11 mouse cellular contexts compared by ENCODE assay signal in genomic region chr6:97339271-97339681, GRCm38 (mm10).
DNase-seq lines count a peak whose midpoint lies in the region; ATAC-seq lines count a peak whose summit lies in the region.
"Had no signal": no experiment of that assay in that cellular context is flagged by ENCODE, and none has a peak within 500 bp of the region (broad histone marks: within the 10 kb centered on the region; RNA-seq: fewer than 3 reads in every experiment).

No protein-coding gene starts in this region.

- no peak overlapping the region for H3K4me2 ChIP-seq in heart, embryonic 11.5 days
- H3K4me2 ChIP-seq in neural tube, embryonic 11.5 days (ENCODE audit: low read depth), result no peak overlapping the region
- H3K4me2 ChIP-seq in hindbrain, embryonic 13.5 days, result no peak overlapping the region
- H3K4me2 ChIP-seq: limb, embryonic 15.5 days had no signal

- H3K27me3 ChIP-seq in heart, embryonic 10.5 days (ENCODE audit: insufficient read depth, poor library complexity, severe bottlenecking), result no peaks in the 10 kb centered on the region
- no peaks in the 10 kb centered on the region for H3K27me3 ChIP-seq in heart, embryonic 11.5 days (ENCODE audit: control insufficient read depth, insufficient read depth, low read length)
- no peaks in the 10 kb centered on the region for H3K27me3 ChIP-seq in neural tube, embryonic 11.5 days (ENCODE audit: control insufficient read depth, insufficient read depth, low read length)
- no peaks in the 10 kb centered on the region for H3K27me3 ChIP-seq in hindbrain, embryonic 13.5 days
- H3K27me3 ChIP-seq: limb, embryonic 15.5 days had no signal

- H3K4me3 ChIP-seq in heart, embryonic 10.5 days, result no peak overlapping the region
- H3K4me3 ChIP-seq in heart, embryonic 11.5 days (ENCODE audit: low read depth, low read length), result no peak overlapping the region
- H3K4me3 ChIP-seq in neural tube, embryonic 11.5 days (ENCODE audit: low read depth, low read length), result no peak overlapping the region
- no peak overlapping the region for H3K4me3 ChIP-seq in hindbrain, embryonic 13.5 days
- H3K4me3 ChIP-seq: limb, embryonic 15.5 days had no signal

- H3K4me1 ChIP-seq in heart, embryonic 10.5 days, result peaks cover 30% of the 10 kb centered on the region
- H3K4me1 ChIP-seq in heart, embryonic 11.5 days (ENCODE audit: control insufficient read depth, insufficient read depth, low read length), result peaks cover 9% of the 10 kb centered on the region
- H3K4me1 ChIP-seq in neural tube, embryonic 11.5 days (ENCODE audit: control insufficient read depth, insufficient read depth, low read length), result peaks cover 18% of the 10 kb centered on the region
- H3K4me1 ChIP-seq in hindbrain, embryonic 13.5 days (replicated peaks), result peaks cover 21% of the 10 kb centered on the region
- H3K4me1 ChIP-seq: limb, embryonic 15.5 days had no signal

- H3K9me3 ChIP-seq in heart, embryonic 10.5 days, result no peaks in the 10 kb centered on the region
- no peaks in the 10 kb centered on the region for H3K9me3 ChIP-seq in heart, embryonic 11.5 days (replicated peaks; ENCODE audit: control insufficient read depth, low read length)
- H3K9me3 ChIP-seq in neural tube, embryonic 11.5 days (ENCODE audit: control insufficient read depth, low read length), result no peaks in the 10 kb centered on the region
- no peaks in the 10 kb centered on the region for H3K9me3 ChIP-seq in hindbrain, embryonic 13.5 days
- H3K9me3 ChIP-seq: limb, embryonic 15.5 days had no signal

- DNase-seq in heart, embryonic 10.5 days (ENCODE audit: low spot score), result no peak
- peak; percentile 40 for DNase-seq in neural tube, embryonic 11.5 days (ENCODE audit: low spot score)
- DNase-seq in neural tube, embryonic 10.5 days (ENCODE audit: extremely low spot score, low spot score), result no peak
- no peak for DNase-seq in frontal cortex, postnatal 14 days (ENCODE audit: low spot score in 2 of 2)
- no peak for DNase-seq in right cerebral cortex, adult 2 months (ENCODE audit: low spot score in 2 of 2)
- DNase-seq in thymus, postnatal 14 days, result no peak
- DNase-seq: heart, postnatal 4 days; thymus, adult 18-20 months had no signal

- peaks cover 11% of the 10 kb centered on the region; the same call in 1 of the 2 replicates for H3K36me3 ChIP-seq in heart, embryonic 10.5 days
- no peaks in the 10 kb centered on the region for H3K36me3 ChIP-seq in heart, embryonic 11.5 days (ENCODE audit: control insufficient read depth, insufficient read depth, low read length)
- H3K36me3 ChIP-seq in neural tube, embryonic 11.5 days (ENCODE audit: control insufficient read depth, insufficient read depth, low read length), result no peaks in the 10 kb centered on the region
- no peaks in the 10 kb centered on the region for H3K36me3 ChIP-seq in hindbrain, embryonic 13.5 days
- H3K36me3 ChIP-seq: limb, embryonic 15.5 days had no signal

- ATAC-seq in heart, embryonic 11.5 days (replicated peaks; ENCODE audit: insufficient number of reproducible peaks, low FRiP score, low TSS enrichment), result no peak
- peak; percentile 62 for ATAC-seq in neural tube, embryonic 11.5 days (ENCODE audit: insufficient read depth, low FRiP score, low TSS enrichment)
- ATAC-seq in hindbrain, embryonic 13.5 days (ENCODE audit: low FRiP score), result peak; percentile 57

- H3K9ac ChIP-seq in heart, embryonic 11.5 days (ENCODE audit: low read depth, low read length), result no peak overlapping the region
- no peak overlapping the region; the same call in 1 of the 2 replicates for H3K9ac ChIP-seq in neural tube, embryonic 11.5 days (ENCODE audit: low read length)
- no peak overlapping the region for H3K9ac ChIP-seq in hindbrain, embryonic 13.5 days
- H3K9ac ChIP-seq: limb, embryonic 15.5 days had no signal

- WGBS in heart, embryonic 10.5 days, result 61% methylated on average over 5 of the region's 5 CpGs
- 43% methylated on average over 5 of the region's 5 CpGs for WGBS in heart, embryonic 11.5 days (ENCODE audit: insufficient replicate concordance)
- 15% methylated on average over 5 of the region's 5 CpGs for WGBS in neural tube, embryonic 11.5 days
- 16% methylated on average over 5 of the region's 5 CpGs for WGBS in hindbrain, embryonic 13.5 days

- H3K27ac ChIP-seq in heart, embryonic 10.5 days, result peak overlapping the region; percentile 59
- H3K27ac ChIP-seq in heart, embryonic 11.5 days (ENCODE audit: low read depth, low read length), result no peak overlapping the region
- H3K27ac ChIP-seq in neural tube, embryonic 11.5 days (ENCODE audit: low read depth, low read length), result peak overlapping the region; percentile 68
- peak overlapping the region; percentile 55; the same call in 1 of the 2 replicates for H3K27ac ChIP-seq in hindbrain, embryonic 13.5 days
- H3K27ac ChIP-seq: limb, embryonic 15.5 days had no signal
